Mouse (Mus musculus): ENCODE data around the gene Ufc1.

GRCm38 (mm10) chr1:171342262-171343207, 47.7 kb upstream of the Ufc1 start:
- no peak for TF ChIP-seq HCFC1 (IDR thresholded peaks at IDR 0.05; ENCODE audit: low read depth, low read length)
- TF ChIP-seq MAZ (IDR thresholded peaks at IDR 0.05; ENCODE audit: low read depth, low read length), result no peak
- TF ChIP-seq CTCF (conservative IDR thresholded peaks at IDR 0.05 in 1 of 2, IDR thresholded peaks at IDR 0.05 in 1 of 2; ENCODE audit: low read depth in 2 of 2, low read length in 2 of 2), result no peak
- TF ChIP-seq MYC (IDR thresholded peaks at IDR 0.05; ENCODE audit: low read depth, low read length), result no peak
- TF ChIP-seq TBP (conservative IDR thresholded peaks at IDR 0.05; ENCODE audit: low read depth, low read length), result no peak
- TF ChIP-seq NRF1 (IDR thresholded peaks at IDR 0.05; ENCODE audit: low read depth, low read length), result no peak
